Mouse (Mus musculus): ENCODE measurements at regions not wholly inside any gene's neighbourhood (a gene's known extent, or its start where the extent isn't known, plus 50 kb on each side); places are given as distances from the start of the nearest gene placed in this dataset.

GRCm38 (mm10) chr5:52023212-52023611, 167.1 kb downstream of the Dhx15 start:
- ATAC-seq (replicated peaks; ENCODE audit: low FRiP score, poor library complexity, severe bottlenecking), result no peak

GRCm38 (mm10) chr5:52016992-52017391, 173.3 kb downstream of the Dhx15 start:
- no peak for ATAC-seq (replicated peaks; ENCODE audit: low FRiP score, poor library complexity, severe bottlenecking)

GRCm38 (mm10) chr5:52015786-52016185, 174.5 kb downstream of the Dhx15 start:
- ATAC-seq (replicated peaks; ENCODE audit: low FRiP score, poor library complexity, severe bottlenecking), result no peak

GRCm38 (mm10) chr5:52010426-52010825, 179.9 kb downstream of the Dhx15 start:
- no peak for ATAC-seq (replicated peaks; ENCODE audit: low FRiP score, poor library complexity, severe bottlenecking)

- ATAC-seq (replicated peaks; ENCODE audit: low FRiP score, poor library complexity, severe bottlenecking), result no peak
Observed at GRCm38 (mm10) chr5:52008942-52009341, 181.4 kb downstream of the Dhx15 start.

- no peak for ATAC-seq (replicated peaks; ENCODE audit: low FRiP score, poor library complexity, severe bottlenecking)
Observed at GRCm38 (mm10) chr5:52006843-52007242, 183.5 kb downstream of the Dhx15 start.

GRCm38 (mm10) chr5:51990847-51991610, 199.3 kb downstream of the Dhx15 start:
- no peak for ATAC-seq (replicated peaks; ENCODE audit: low FRiP score, poor library complexity, severe bottlenecking)

- ATAC-seq (replicated peaks; ENCODE audit: low FRiP score, poor library complexity, severe bottlenecking), result no peak
Observed at GRCm38 (mm10) chr5:51989396-51989795, 200.9 kb downstream of the Dhx15 start.

- no peak for ATAC-seq (replicated peaks; ENCODE audit: low FRiP score, poor library complexity, severe bottlenecking)
Observed at GRCm38 (mm10) chr5:51988913-51989312, 201.4 kb downstream of the Dhx15 start.

GRCm38 (mm10) chr5:51984966-51985365, 205.3 kb downstream of the Dhx15 start:
- no peak for ATAC-seq (replicated peaks; ENCODE audit: low FRiP score, poor library complexity, severe bottlenecking)

- ATAC-seq (replicated peaks; ENCODE audit: low FRiP score, poor library complexity, severe bottlenecking), result no peak
Observed at GRCm38 (mm10) chr5:51982780-51983179, 207.5 kb downstream of the Dhx15 start.

GRCm38 (mm10) chr5:51980901-51981300, 209.4 kb downstream of the Dhx15 start:
- no peak for ATAC-seq (replicated peaks; ENCODE audit: low FRiP score, poor library complexity, severe bottlenecking)

GRCm38 (mm10) chr5:51952499-51952898, 237.8 kb downstream of the Dhx15 start:
- no peak for ATAC-seq (replicated peaks; ENCODE audit: low FRiP score, poor library complexity, severe bottlenecking)

- no peak for ATAC-seq (replicated peaks; ENCODE audit: low FRiP score, poor library complexity, severe bottlenecking)
Observed at GRCm38 (mm10) chr5:51949996-51950395, 240.3 kb downstream of the Dhx15 start.

GRCm38 (mm10) chr5:51946062-51946461, 244.3 kb downstream of the Dhx15 start:
- ATAC-seq (replicated peaks; ENCODE audit: low FRiP score, poor library complexity, severe bottlenecking), result no peak

- ATAC-seq (replicated peaks; ENCODE audit: low FRiP score, poor library complexity, severe bottlenecking), result 0 out of 2 replicates have a peak, but pooled peaks have one; percentile 13
Observed at GRCm38 (mm10) chr5:51941925-51942291, 248.4 kb downstream of the Dhx15 start.

GRCm38 (mm10) chr5:51941255-51941924, 248.9 kb downstream of the Dhx15 start:
- peak; percentile 85 for ATAC-seq (replicated peaks; ENCODE audit: low FRiP score, poor library complexity, severe bottlenecking)

- ATAC-seq (replicated peaks; ENCODE audit: low FRiP score, poor library complexity, severe bottlenecking), result no peak
Observed at GRCm38 (mm10) chr5:51938845-51939244, 251.5 kb downstream of the Dhx15 start.

GRCm38 (mm10) chr5:51937320-51937719, 253.0 kb downstream of the Dhx15 start:
- no peak for ATAC-seq (replicated peaks; ENCODE audit: low FRiP score, poor library complexity, severe bottlenecking)

GRCm38 (mm10) chr5:51935391-51936354, 254.6 kb downstream of the Dhx15 start:
- no peak for ATAC-seq (replicated peaks; ENCODE audit: low FRiP score, poor library complexity, severe bottlenecking)

All from erythroblast, adult 5-6 weeks (primary cell).